Mouse (Mus musculus): Measurements from ENCODE around the gene Limk2.

DNA sequence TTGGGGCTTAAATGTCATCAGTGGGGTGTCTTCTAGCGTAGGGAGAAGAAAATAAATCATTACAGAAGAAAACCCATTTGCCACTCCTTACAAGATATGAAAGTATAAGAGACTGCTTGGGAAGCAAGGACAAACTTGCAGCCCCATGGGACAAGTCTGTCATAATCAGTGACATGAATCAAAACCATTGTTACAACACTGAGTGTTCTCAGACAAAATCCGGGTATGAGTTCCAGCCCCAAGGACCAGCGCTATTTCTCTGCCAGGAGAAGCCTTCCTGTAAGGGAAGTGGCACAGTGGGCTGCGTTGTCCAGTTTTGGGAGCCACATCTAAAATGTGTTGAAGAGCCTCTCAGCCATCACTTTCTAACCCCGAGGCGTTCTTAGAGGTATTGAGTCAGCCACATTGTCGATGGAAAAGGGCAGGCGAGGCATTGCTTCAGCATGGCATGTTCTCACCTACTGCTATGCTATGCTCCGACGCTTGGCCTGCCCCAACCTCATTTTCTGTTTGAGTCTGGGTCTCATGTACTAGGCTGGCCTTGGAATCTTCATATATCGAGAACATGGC is 74.8 kb downstream of the Limk2 start:
- TF ChIP-seq CTCF (IDR thresholded peaks at IDR 0.05), result no peak
- TF ChIP-seq EP300 (IDR thresholded peaks at IDR 0.05), result no peak
